Mouse (Mus musculus): ENCODE data around the gene Cldn34b2.
"Not testable (repeated sequence)": the region's sequence is repeated elsewhere in the genome, so short reads cannot be mapped to it uniquely, and the experiment has no call there.

The Cldn34b2 gene

GRCm38 (mm10) chrX:155128312-155128711 is at the start of gene Cldn34b2:
Gene Cldn34b2, minus strand, starts transcription at chrX:155128412.
- in situ Hi-C loops (cut with MboI, MseI): not testable (repeated sequence)

GRCm38 (mm10) chrX:155177640-155178039 is 49.4 kb upstream of the Cldn34b2 start:
- in situ Hi-C loops (cut with MboI, MseI): no loop called here

DNA sequence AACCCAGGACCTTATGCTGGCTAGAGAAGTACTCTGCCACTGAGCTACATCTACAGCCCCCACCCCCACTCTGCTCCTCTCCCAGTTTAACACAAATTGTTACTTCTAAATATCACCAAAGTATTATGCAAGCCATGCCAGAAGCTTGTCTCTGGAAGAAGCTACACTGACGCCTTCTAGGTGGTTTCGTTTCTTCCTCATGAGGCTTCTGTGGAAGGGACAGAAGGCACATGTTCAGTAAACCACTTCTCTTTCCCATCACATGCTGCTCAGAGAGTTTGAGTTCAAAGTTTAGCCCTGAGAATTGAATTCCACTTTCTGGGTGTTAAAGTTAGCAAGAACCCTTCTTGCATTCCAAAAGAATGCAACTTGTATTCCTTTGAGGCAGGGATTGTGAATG is 49.0 kb upstream of the Cldn34b2 start:
- in situ Hi-C loops (cut with MboI, MseI): no loop called here

GRCm38 (mm10) chrX:155175568-155175967 is 47.4 kb upstream of the Cldn34b2 start:
- in situ Hi-C loops (cut with MboI, MseI): no loop called here

- in situ Hi-C loops (cut with MboI, MseI): no loop called here
Measured at GRCm38 (mm10) chrX:155172310-155172709, 44.1 kb upstream of the Cldn34b2 start.

DNA sequence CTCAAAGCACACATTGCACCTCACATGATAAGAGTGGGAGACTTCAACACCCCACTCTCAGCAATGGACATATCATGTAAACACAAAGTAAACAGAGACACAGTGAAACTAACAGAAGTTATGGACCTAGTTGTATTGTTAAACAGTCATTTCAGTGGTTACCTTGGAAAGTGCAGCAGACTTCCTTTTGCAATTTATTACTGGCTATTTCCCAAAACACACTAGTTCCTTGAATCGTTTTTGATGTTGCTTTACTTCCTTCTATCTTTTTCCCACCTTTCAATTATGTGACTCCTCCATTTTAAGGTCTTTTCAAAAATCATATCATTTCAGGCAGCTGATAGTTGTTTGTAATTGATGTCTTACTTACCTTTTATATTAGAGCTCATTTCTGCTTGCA is 43.5 kb upstream of the Cldn34b2 start:
- in situ Hi-C loops (cut with MboI, MseI): no loop called here

DNA sequence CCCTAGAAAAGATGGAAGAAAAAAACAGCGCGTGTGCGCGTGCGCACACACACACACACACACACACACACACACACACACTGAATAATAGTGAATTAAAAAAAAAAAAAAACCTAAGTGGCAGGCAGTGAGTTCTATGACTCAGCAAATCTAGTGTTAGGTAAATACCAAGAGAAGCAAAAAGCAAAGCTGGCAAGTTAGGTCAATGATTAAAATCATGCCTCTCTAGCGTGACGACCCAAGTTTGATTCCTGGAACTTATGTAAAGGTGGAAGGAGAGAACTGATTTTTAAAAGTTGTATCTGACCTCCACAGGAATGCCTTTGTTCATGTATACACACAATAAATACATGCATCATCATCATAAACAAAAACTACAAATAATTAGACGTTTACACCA is 41.7 kb upstream of the Cldn34b2 start:
- in situ Hi-C loops (cut with MboI, MseI): no loop called here

DNA sequence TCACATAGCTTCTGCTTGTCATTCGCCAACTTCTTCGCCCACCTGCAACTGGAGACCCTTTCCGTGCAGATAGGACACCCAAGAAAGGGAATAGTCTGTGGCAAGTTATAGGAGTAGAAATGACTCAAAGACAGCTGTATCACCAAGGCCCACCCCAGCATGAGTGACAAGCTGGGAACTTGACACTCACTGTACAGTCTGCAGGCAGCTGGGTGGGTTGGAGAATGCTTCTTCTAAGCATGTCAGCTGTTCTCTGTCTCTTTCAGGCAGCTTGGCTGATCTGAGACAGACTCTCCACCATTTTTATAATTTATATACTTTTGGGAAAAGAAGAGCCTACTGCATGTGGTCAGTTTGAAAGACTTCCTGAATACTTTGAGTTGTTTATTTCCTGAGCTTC is 39.5 kb upstream of the Cldn34b2 start:
- in situ Hi-C loops (cut with MboI, MseI): no loop called here

DNA sequence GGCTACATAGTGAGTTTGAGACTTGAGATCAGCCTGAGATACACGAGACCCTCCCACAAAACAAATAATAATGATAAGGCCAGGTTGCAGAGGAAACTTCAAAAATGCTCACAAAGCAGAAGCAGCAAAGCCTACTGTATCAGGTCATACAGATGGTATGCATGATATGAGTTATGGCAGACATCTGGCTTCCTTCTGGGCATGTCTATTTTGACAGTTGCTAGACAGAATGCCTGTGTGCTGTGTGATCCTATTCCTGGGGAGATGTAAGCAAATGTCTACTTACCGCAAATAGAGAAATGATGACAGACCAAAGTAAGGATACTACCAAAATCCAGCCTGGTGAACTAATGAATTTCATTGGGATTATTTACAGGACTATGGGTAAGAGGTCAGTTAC is 38.1 kb upstream of the Cldn34b2 start:
- in situ Hi-C loops (cut with MboI, MseI): no loop called here

GRCm38 (mm10) chrX:155163553-155163952 is 35.3 kb upstream of the Cldn34b2 start:
- in situ Hi-C loops (cut with MboI, MseI): no loop called here

DNA sequence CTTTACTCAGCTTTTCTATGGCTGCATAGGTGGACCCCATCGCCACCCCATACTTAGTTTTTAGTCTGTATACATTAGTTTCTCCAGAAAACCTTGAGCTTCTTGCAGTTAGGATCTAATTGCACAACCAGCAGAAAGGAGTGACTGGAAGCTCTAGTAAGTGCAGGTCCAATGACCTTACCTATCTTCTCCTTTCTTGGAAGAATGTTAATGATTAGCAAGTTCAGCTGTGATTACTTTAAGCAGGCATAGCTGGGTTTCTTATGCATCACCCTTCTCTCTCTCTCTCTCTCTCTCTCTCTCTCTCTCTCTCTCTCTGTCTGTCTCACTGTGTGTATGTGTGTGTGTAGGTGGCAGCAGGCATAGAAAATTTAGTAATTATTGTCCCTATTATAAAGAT is 23.7 kb upstream of the Cldn34b2 start:
- in situ Hi-C loops (cut with MboI, MseI): no loop called here

GRCm38 (mm10) chrX:155144718-155145117 is 16.5 kb upstream of the Cldn34b2 start:
- in situ Hi-C loops (cut with MboI, MseI): no loop called here

DNA sequence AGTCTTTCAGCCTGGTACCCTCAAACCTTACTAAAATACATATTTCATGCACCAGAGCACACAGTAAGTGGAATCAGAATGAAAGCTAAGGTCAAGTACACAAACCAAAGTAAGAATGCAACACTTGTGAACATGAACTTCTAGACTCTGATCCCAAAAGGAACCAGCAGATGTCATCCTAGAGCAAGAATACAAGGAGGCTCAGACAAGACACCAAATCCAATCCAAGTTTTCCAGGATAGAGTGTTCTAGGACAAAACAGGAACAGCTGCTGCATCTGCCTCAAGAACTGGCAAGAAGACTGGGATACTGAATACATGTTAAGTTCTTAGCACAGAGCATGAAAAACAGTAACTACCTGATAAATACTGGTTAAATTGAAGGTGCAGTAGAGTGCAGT is 30.2 kb downstream of the Cldn34b2 start:
- in situ Hi-C loops (cut with MboI, MseI): no loop called here

- in situ Hi-C loops (cut with MboI, MseI): loop anchor here (5.0 kb wide), 1 partner anchor 61 kb away; no protein-coding TSS in a partner anchor
Measured at GRCm38 (mm10) chrX:155093566-155093965, 34.6 kb downstream of the Cldn34b2 start, which contains the start of gene Magea2. Gene Magea2, minus strand, starts transcription at chrX:155093666.

- in situ Hi-C loops (cut with MboI, MseI): loop anchor here (5.0 kb wide), 1 partner anchor 57 kb away; no protein-coding TSS in a partner anchor
Measured at GRCm38 (mm10) chrX:155089693-155090092, 38.5 kb downstream of the Cldn34b2 start, which contains the start of gene Magea1. Gene Magea1, minus strand, starts transcription at chrX:155089793.
